Mouse (Mus musculus): ENCODE results near the gene Tpbpb. TPM values are rescaled to one million over a fixed set of nuclear protein-coding genes. Genes with fewer than 3 reads are reported as not detected.
A peak's percentile ranks its signal among the peaks of the same experiment; 100 is the strongest.
"Not testable (repeated sequence)": the region's sequence is repeated elsewhere in the genome, so short reads cannot be mapped to it uniquely, and the experiment has no call there.

The Tpbpb gene
- not detected for total RNA-seq (2021)

GRCm38 (mm10) chr13:60904780-60905179 lies at the start of gene Tpbpb:
Gene Tpbpb (minus strand): TSS chr13:60904880.
- DNase-seq; intact Hi-C loops (cut with DNase I): not testable (repeated sequence)

- intact Hi-C loops (cut with DNase I), result not testable (repeated sequence)
These were observed 37.2 kb upstream of the Tpbpb start, which contains the start of gene Tpbpa for GRCm38 (mm10) chr13:60941884-60942283. Gene Tpbpa (minus strand): TSS chr13:60941984.

GRCm38 (mm10) chr13:60936500-60936901 lies 31.8 kb upstream of the Tpbpb start, which contains the start of the genes Gm49391 and Ctla2a:
Gene Gm49391 (minus strand): TSS chr13:60936571.
Gene Ctla2a (minus strand): TSS chr13:60936625.
- intact Hi-C loops (cut with DNase I), result loop anchor here (1.0 kb wide), 2 partner anchors 39 to 88 kb away; partner anchors contain the start of gene Ctla2b
- peak; percentile 59 to 60 for DNase-seq

More at GRCm38 (mm10) chr13:60941884-60942283, 37.2 kb upstream of the Tpbpb start, which contains the start of gene Tpbpa:
- DNase-seq, result not testable (repeated sequence)

GRCm38 (mm10) chr13:60935490-60935889 lies 30.8 kb upstream of the Tpbpb start, which contains the start of gene Gm49393:
Gene Gm49393 (minus strand): TSS chr13:60935590.
- intact Hi-C loops (cut with DNase I), result not testable (repeated sequence)

GRCm38 (mm10) chr13:60897328-60897727 lies 7.4 kb downstream of the Tpbpb start, which contains the start of gene Ctla2b:
Gene Ctla2b (minus strand): TSS chr13:60897447.
- DNase-seq, result peak; percentile 71
- intact Hi-C loops (cut with DNase I), result loop anchor here (1.0 kb wide), 2 partner anchors 39 to 48 kb away; partner anchors contain the start of genes Ctla2a and Gm49391

More at GRCm38 (mm10) chr13:60935490-60935889, 30.8 kb upstream of the Tpbpb start, which contains the start of gene Gm49393:
- not testable (repeated sequence) for DNase-seq

GRCm38 (mm10) chr13:60896794-60897193 lies 7.9 kb downstream of the Tpbpb start, which contains the start of gene Gm49392:
Gene Gm49392 (minus strand): TSS chr13:60896894.
- intact Hi-C loops (cut with DNase I), result loop anchor here (1.0 kb wide), 2 partner anchors 40 to 47 kb away; partner anchors contain the start of genes Ctla2a and Gm49391
- not testable (repeated sequence) for DNase-seq

- intact Hi-C loops (cut with DNase I), result no loop called here
- no peak for DNase-seq
These were observed 9.1 kb downstream of the Tpbpb start for GRCm38 (mm10) chr13:60895406-60896160.

- DNase-seq, result no peak
- intact Hi-C loops (cut with DNase I), result loop anchor here (5.0 kb wide), 1 partner anchor 65 kb away; no protein-coding TSS in a partner anchor
These were observed 12.4 kb downstream of the Tpbpb start for GRCm38 (mm10) chr13:60892301-60892700.

- DNase-seq, result no peak
- intact Hi-C loops (cut with DNase I), result no loop called here
These were observed 40.4 kb downstream of the Tpbpb start, which contains the start of gene 4930486L24Rik for GRCm38 (mm10) chr13:60864281-60864680. Gene 4930486L24Rik (minus strand): TSS chr13:60864475.

Other genes with a start within 250 kb of the Tpbpb start
- gene BC051665, start 118.5 kb downstream of the Tpbpb start, total RNA-seq (2021), result not detected
- not detected for gene Ctsll3, start 102.0 kb downstream of the Tpbpb start, total RNA-seq (2021)
- gene 4930486L24Rik, start 40.4 kb downstream of the Tpbpb start, total RNA-seq (2021), result under 1 TPM in 1 of 2 experiments, not detected in 1; 0.86 TPM
- gene Gm49392, start 8.0 kb downstream of the Tpbpb start, total RNA-seq (2021), result 1 to 10 TPM; 1.5 to 1.7 TPM
- 10 to 100 TPM in 1 of 2 experiments, 1 to 10 TPM in 1; 9.0 to 10.4 TPM for gene Ctla2b, start 7.4 kb downstream of the Tpbpb start, total RNA-seq (2021)
- gene Gm49393, start 30.7 kb upstream of the Tpbpb start, total RNA-seq (2021), result not detected
- gene Gm49391, start 31.7 kb upstream of the Tpbpb start, total RNA-seq (2021), result 1 to 10 TPM in 1 of 2 experiments, not detected in 1; 2.6 TPM
- gene Ctla2a, start 31.7 kb upstream of the Tpbpb start, total RNA-seq (2021), result 100 to 1,000 TPM in 1 of 2 experiments, 10 to 100 TPM in 1; 79.1 to 128 TPM
- gene Tpbpa, start 37.1 kb upstream of the Tpbpb start, total RNA-seq (2021), result not detected
- gene Ctsj, start 101.1 kb upstream of the Tpbpb start, total RNA-seq (2021), result not detected
- not detected for gene Ctsq, start 135.8 kb upstream of the Tpbpb start, total RNA-seq (2021)

Measured in heart, postnatal 10 days (tissue).